Mouse (Mus musculus): ENCODE measurements around the gene Gpr155.

GRCm38 (mm10) chr2:73410076-73410475 is 23.7 kb upstream of the Gpr155 start:
- TF ChIP-seq CTCF (IDR thresholded peaks at IDR 0.05; ENCODE audit: extremely low read depth, insufficient read length, insufficient replicate concordance, low read depth, low read length), result no peak
- no peak for TF ChIP-seq POLR2A (IDR thresholded peaks at IDR 0.05; ENCODE audit: low read depth, low read length)

Data from small intestine, adult 2 months (tissue).